Mouse (Mus musculus) forebrain, embryonic 14.5 days (tissue): Measurements from ENCODE around the gene Rbm28. TPM values are rescaled to one million over a fixed set of nuclear protein-coding genes. Genes with fewer than 3 reads are reported as not detected.

Experiments used
- ATAC-seq: fragments of 200-750 bp; cut with Nextera tagmentation; 2 replicates; pipeline ENCODE4 v1.8.0; 2017; ENCODE audit warnings: mild to moderate bottlenecking, moderate library complexity
- DNase-seq: peaks from one replicate; pipeline ENCODE4 v3.0.0-alpha.2; 2015; ENCODE audit warnings: low spot score
- H3K27ac ChIP-seq: fragments of 300-500 bp; sonication (generic); 2 replicates; pipeline ENCODE4 v1.5.1; 2014; ENCODE audit warnings: low read depth, mild to moderate bottlenecking, control low read depth, low read length, moderate library complexity
- H3K27me3 ChIP-seq: fragments of 300-500 bp; sonication (generic); replicated peaks from 2 replicates; pipeline ENCODE4 v1.6.1; 2014; ENCODE audit warnings: low read length, control low read depth, mixed read lengths; ENCODE audit not compliant: control insufficient read depth, insufficient read depth
- H3K36me3 ChIP-seq: fragments of 300-500 bp; sonication (generic); 2 replicates; pipeline ENCODE4 v1.6.1; 2014; ENCODE audit warnings: low read length, control low read depth; ENCODE audit not compliant: control insufficient read depth, insufficient read depth
- H3K4me1 ChIP-seq: fragments of 300-500 bp; sonication (generic); 2 replicates; pipeline ENCODE4 v1.6.1; 2014; ENCODE audit warnings: antibody characterized with exemption, low read length, control low read depth; ENCODE audit not compliant: control insufficient read depth, insufficient read depth
- H3K4me2 ChIP-seq: fragments of 300-500 bp; sonication (generic); 2 replicates; pipeline ENCODE4 v1.6.1; 2014; ENCODE audit warnings: mild to moderate bottlenecking, control low read depth, low read length
- H3K4me3 ChIP-seq: fragments of 300-500 bp; sonication (generic); 2 replicates; pipeline ENCODE4 v1.5.1; 2014; ENCODE audit warnings: low read depth, low read length, control low read depth
- H3K9ac ChIP-seq: fragments of 300-500 bp; sonication (generic); 2 replicates; pipeline ENCODE4 v1.6.1; 2014; ENCODE audit warnings: mild to moderate bottlenecking, low read length, control low read depth, moderate library complexity
- H3K9me3 ChIP-seq: fragments of 300-500 bp; sonication (generic); replicated peaks from 2 replicates; pipeline ENCODE4 v1.6.1; 2016; ENCODE audit warnings: low read length, control low read depth, mixed read lengths; ENCODE audit not compliant: control insufficient read depth
- WGBS: fragments of 180-500 bp; shearing (Covaris S2); extraction: QIAGEN DNeasy Blood & Tissue Kit; methylation state at CpG from one replicate; pipeline ENCODE4 v1.1.7; 2014; 5-methylcytosine and 5-hydroxymethylcytosine counted together
- polyA plus RNA-seq: library from polyadenylated mRNA; unstranded; fragments of >200 nt; fragmentation: Nextera tagmentation; extraction: Ambion mirVana; gene quantifications from 2 replicates; pipeline ENCODE4 v1.2.1, GENCODE M21; 2014

Gene Rbm28
- polyA plus RNA-seq, 1 experiment from 2014 or later: 34.3 TPM

- Histone ChIP-seq H3K9me3 (no peaks in the 10 kb centered on the region), H3K4me3 (peak overlapping the region; percentile 58), H3K4me2 (peak overlapping the region; percentile 79), H3K27me3 (peaks cover 10% of the 10 kb centered on the region; the same call in 1 of the 2 replicates), H3K9ac (peak overlapping the region; percentile 80), H3K4me1 (no peaks in the 10 kb centered on the region; the same call in 1 of the 2 replicates), H3K27ac (peak overlapping the region; percentile 84; the same call in 1 of the 2 replicates), H3K36me3 (no peaks in the 10 kb centered on the region)
- no peak for DNase-seq
- ATAC-seq: peak; percentile 61
- WGBS: 16% methylated on average over 16 of the region's 17 CpGs
Measured at GRCm38 (mm10) chr6:29177901-29178879, 13.4 kb upstream of the Rbm28 start.

GRCm38 (mm10) chr6:29175113-29175512 is 10.3 kb upstream of the Rbm28 start:
- WGBS: 75% methylated on average over 3 of the region's 3 CpGs
- H3K4me1 ChIP-seq: no peaks in the 10 kb centered on the region; the same call in none of the 2 replicates
- no peak for ATAC-seq
- no peak overlapping the region for H3K27ac ChIP-seq
- no peaks in the 10 kb centered on the region for H3K9me3 ChIP-seq
- no peak overlapping the region for H3K9ac ChIP-seq
- peaks cover 18% of the 10 kb centered on the region for H3K27me3 ChIP-seq
- no peaks in the 10 kb centered on the region for H3K36me3 ChIP-seq
- no peak for DNase-seq
- H3K4me3 ChIP-seq: no peak overlapping the region
- H3K4me2 ChIP-seq: no peak overlapping the region

GRCm38 (mm10) chr6:29174368-29174767 is 9.6 kb upstream of the Rbm28 start:
- H3K4me1 ChIP-seq: no peaks in the 10 kb centered on the region; the same call in none of the 2 replicates
- no peak overlapping the region for H3K4me3 ChIP-seq
- no peaks in the 10 kb centered on the region for H3K9me3 ChIP-seq
- H3K9ac ChIP-seq: no peak overlapping the region
- DNase-seq: no peak
- H3K4me2 ChIP-seq: no peak overlapping the region
- H3K27me3 ChIP-seq: peaks cover 25% of the 10 kb centered on the region
- no peak for ATAC-seq
- H3K36me3 ChIP-seq: no peaks in the 10 kb centered on the region
- no peak overlapping the region for H3K27ac ChIP-seq
- WGBS: 32% methylated on average over 7 of the region's 7 CpGs

GRCm38 (mm10) chr6:29170952-29171388 is 6.2 kb upstream of the Rbm28 start:
- Histone ChIP-seq H3K4me2 (peak overlapping the region; percentile 99), H3K36me3 (no peaks in the 10 kb centered on the region), H3K9me3 (no peaks in the 10 kb centered on the region), H3K27me3 (peaks cover 25% of the 10 kb centered on the region), H3K4me1 (no peaks in the 10 kb centered on the region; the same call in 1 of the 2 replicates), H3K27ac (no peak overlapping the region), H3K9ac (peak overlapping the region; percentile 72), H3K4me3 (peak overlapping the region; percentile 50)
- under 1% methylated on average over 40 of the region's 40 CpGs for WGBS
- ATAC-seq: peak; percentile 83
- peak; percentile 83 for DNase-seq

GRCm38 (mm10) chr6:29170063-29170921 is 5.5 kb upstream of the Rbm28 start:
- ATAC-seq (peak; percentile 68), DNase-seq (peak; percentile 54)
- no peak overlapping the region for H3K27ac ChIP-seq
- H3K4me2 ChIP-seq: peak overlapping the region; percentile 99
- H3K4me3 ChIP-seq: peak overlapping the region; percentile 50
- no peaks in the 10 kb centered on the region for H3K9me3 ChIP-seq
- peaks cover 25% of the 10 kb centered on the region for H3K27me3 ChIP-seq
- H3K36me3 ChIP-seq: no peaks in the 10 kb centered on the region
- WGBS: under 1% methylated on average over 58 of the region's 63 CpGs
- no peaks in the 10 kb centered on the region; the same call in 1 of the 2 replicates for H3K4me1 ChIP-seq
- H3K9ac ChIP-seq: peak overlapping the region; percentile 72

GRCm38 (mm10) chr6:29169675-29170062 is 4.9 kb upstream of the Rbm28 start:
- peak overlapping the region; percentile 99 for H3K4me2 ChIP-seq
- H3K4me1 ChIP-seq: no peaks in the 10 kb centered on the region; the same call in 1 of the 2 replicates
- peak overlapping the region; percentile 50 for H3K4me3 ChIP-seq
- ATAC-seq: no peak
- H3K27me3 ChIP-seq: peaks cover 25% of the 10 kb centered on the region
- no peak overlapping the region for H3K27ac ChIP-seq
- H3K36me3 ChIP-seq: no peaks in the 10 kb centered on the region
- no peak for DNase-seq
- WGBS: 3% methylated on average over 12 of the region's 12 CpGs
- H3K9me3 ChIP-seq: no peaks in the 10 kb centered on the region
- no peak overlapping the region for H3K9ac ChIP-seq

- H3K27me3 ChIP-seq: peaks cover 21% of the 10 kb centered on the region
- WGBS: 72% methylated on average over 2 of the region's 2 CpGs
- H3K27ac ChIP-seq: no peak overlapping the region
- no peaks in the 10 kb centered on the region for H3K9me3 ChIP-seq
- no peaks in the 10 kb centered on the region for H3K36me3 ChIP-seq
- DNase-seq: no peak
- H3K4me3 ChIP-seq: no peak overlapping the region
- no peak for ATAC-seq
- H3K9ac ChIP-seq: no peak overlapping the region
- H3K4me2 ChIP-seq: no peak overlapping the region
- peaks cover 1% of the 10 kb centered on the region for H3K4me1 ChIP-seq
Measured at GRCm38 (mm10) chr6:29168871-29169270, 4.1 kb upstream of the Rbm28 start.

GRCm38 (mm10) chr6:29166196-29166595 is 1.4 kb upstream of the Rbm28 start:
- H3K4me2 ChIP-seq: no peak overlapping the region
- WGBS: 14% methylated on average over 1 of the region's 1 CpGs
- no peak overlapping the region for H3K9ac ChIP-seq
- DNase-seq: peak; percentile 90
- H3K36me3 ChIP-seq: no peaks in the 10 kb centered on the region
- peak; percentile 33; the same call in 1 of the 2 replicates for ATAC-seq
- no peaks in the 10 kb centered on the region for H3K9me3 ChIP-seq
- no peak overlapping the region for H3K4me3 ChIP-seq
- H3K27ac ChIP-seq: no peak overlapping the region
- peaks cover 19% of the 10 kb centered on the region for H3K27me3 ChIP-seq
- peaks cover 9% of the 10 kb centered on the region for H3K4me1 ChIP-seq
